Mouse (Mus musculus) heart, embryonic 14.5 days (tissue): ENCODE measurements around the gene Coq3. TPM values are rescaled to one million over a fixed set of nuclear protein-coding genes. Genes with fewer than 3 reads are reported as not detected.

Experiments
- ATAC-seq: fragments of 200-750 bp; cut with Nextera tagmentation; 2 replicates; pipeline ENCODE4 v1.8.0; 2017; ENCODE audit warnings: low read depth, moderate TSS enrichment; ENCODE audit not compliant: insufficient number of reproducible peaks, insufficient read depth, low FRiP score
- H3K27ac ChIP-seq, 2 experiments: fragments of 200-500 bp in 1 of 2; fragments of 300-500 bp in 1 of 2; sonication (generic) in 1 of 2; replicated peaks in 1 of 2; 2 replicates each; pipeline ENCODE4 v1.5.1; 2012 to 2014; ENCODE audit warnings: low read depth in 2 of 2, low read length in 2 of 2, control low read depth in 1 of 2, mild to moderate bottlenecking in 1 of 2, mixed read lengths in 1 of 2; ENCODE audit not compliant: control insufficient read depth in 1 of 2, insufficient read depth in 1 of 2
- H3K27me3 ChIP-seq: fragments of 300-500 bp; sonication (generic); 2 replicates; pipeline ENCODE4 v1.6.1; 2014; ENCODE audit warnings: mild to moderate bottlenecking, low read length, control low read depth; ENCODE audit not compliant: control insufficient read depth, insufficient read depth
- H3K36me3 ChIP-seq: fragments of 300-500 bp; sonication (generic); 2 replicates; pipeline ENCODE4 v1.6.1; 2014; ENCODE audit warnings: mild to moderate bottlenecking, control low read depth, low read length, mixed read lengths; ENCODE audit not compliant: control insufficient read depth, insufficient read depth
- H3K4me1 ChIP-seq, 2 experiments: fragments of 200-500 bp in 1 of 2; fragments of 300-500 bp in 1 of 2; sonication (generic) in 1 of 2; 2 replicates each; pipeline ENCODE4 v1.6.1; 2012 to 2014; ENCODE audit warnings: low read length in 2 of 2, control low read depth in 1 of 2, mixed read lengths in 1 of 2; ENCODE audit not compliant: control insufficient read depth in 2 of 2, insufficient read depth in 2 of 2
- H3K4me2 ChIP-seq: fragments of 300-500 bp; sonication (generic); 2 replicates; pipeline ENCODE4 v1.6.1; 2014; ENCODE audit warnings: mild to moderate bottlenecking, low read length
- H3K4me3 ChIP-seq, 2 experiments: fragments of 200-500 bp in 1 of 2; fragments of 300-500 bp in 1 of 2; sonication (generic) in 1 of 2; 2 replicates each; pipeline ENCODE4 v1.5.1; 2012 to 2014; ENCODE audit warnings: low read length in 2 of 2, mild to moderate bottlenecking in 2 of 2, control low read depth in 1 of 2, low read depth in 1 of 2, moderate library complexity in 1 of 2; ENCODE audit not compliant: control insufficient read depth in 1 of 2, insufficient read depth in 1 of 2
- H3K9ac ChIP-seq: fragments of 300-500 bp; sonication (generic); 2 replicates; pipeline ENCODE4 v1.6.1; 2014; ENCODE audit warnings: mild to moderate bottlenecking, low read length
- H3K9me3 ChIP-seq: fragments of 300-500 bp; sonication (generic); 2 replicates; pipeline ENCODE4 v1.6.1; 2016; ENCODE audit warnings: low read length, control low read depth; ENCODE audit not compliant: control insufficient read depth
- WGBS: fragments of 180-500 bp; shearing (Covaris S2); extraction: QIAGEN DNeasy Blood & Tissue Kit; methylation state at CpG from one replicate; pipeline ENCODE4 v1.1.7; 2014; 5-methylcytosine and 5-hydroxymethylcytosine counted together
- polyA plus RNA-seq: library from polyadenylated mRNA; unstranded; fragments of >200 nt; fragmentation: Nextera tagmentation; extraction: Ambion mirVana; gene quantifications from 2 replicates; pipeline ENCODE4 v1.2.1, GENCODE M21; 2014

Gene Coq3
- polyA plus RNA-seq, 1 experiment from 2014 or later = 21.0 TPM

GRCm38 (mm10) chr4:21882806-21883205 is 3.3 kb downstream of the Coq3 start:
- 91% methylated on average over 6 of the region's 6 CpGs for WGBS
- no peak overlapping the region for H3K4me2 ChIP-seq
- H3K36me3 ChIP-seq = 0 out of 2 replicates have a peak, but pooled peaks cover 3% of the 10 kb centered on the region
- peaks cover 0 to 9% of the 10 kb centered on the region in 2 experiments; a peak in 1 of 4 replicates for H3K4me1 ChIP-seq
- ATAC-seq = no peak
- no peak overlapping the region for H3K9ac ChIP-seq
- H3K27ac ChIP-seq = no peak overlapping the region
- H3K27me3 ChIP-seq = no peaks in the 10 kb centered on the region
- no peak overlapping the region for H3K4me3 ChIP-seq
- no peaks in the 10 kb centered on the region for H3K9me3 ChIP-seq

- no peak overlapping the region for H3K27ac ChIP-seq
- 74% methylated on average over 8 of the region's 8 CpGs for WGBS
- H3K4me2 ChIP-seq = no peak overlapping the region
- no peak overlapping the region for H3K9ac ChIP-seq
- H3K4me1 ChIP-seq = no peaks in the 10 kb centered on the region
- H3K27me3 ChIP-seq = no peaks in the 10 kb centered on the region
- no peak overlapping the region for H3K4me3 ChIP-seq
- ATAC-seq = no peak
- no peaks in the 10 kb centered on the region for H3K9me3 ChIP-seq
- no peaks in the 10 kb centered on the region for H3K36me3 ChIP-seq
Observed at GRCm38 (mm10) chr4:21885831-21886230, 6.4 kb downstream of the Coq3 start.

- Histone ChIP-seq H3K4me2 (peak within 1 kb of the TSS; percentile 87), H3K36me3 (no peaks in the 10 kb centered on the region), H3K9ac (peak within 1 kb of the TSS; percentile 84), H3K4me3 (peak within 1 kb of the TSS; percentile 69 to 79), H3K27me3 (no peaks in the 10 kb centered on the region), H3K27ac (peak within 1 kb of the TSS in 1 of 2 experiments; percentile 62; a peak in 3 of 4 replicates), H3K9me3 (no peaks in the 10 kb centered on the region), H3K4me1 (peaks cover 0 to 4% of the 10 kb centered on the region in 2 experiments; a peak in 1 of 4 replicates)
- peak; percentile 79 for ATAC-seq
- WGBS = under 1% methylated on average over 47 of the region's 83 CpGs
Observed at GRCm38 (mm10) chr4:21930971-21931771, 51.7 kb downstream of the Coq3 start, which contains the start of gene Faxc. Gene Faxc, plus strand, starts transcription at chr4:21931329.

- Histone ChIP-seq H3K4me1 (peaks cover 0 to 4% of the 10 kb centered on the region in 2 experiments; a peak in 1 of 4 replicates), H3K27me3 (no peaks in the 10 kb centered on the region), H3K9ac (peak overlapping the region; percentile 84), H3K36me3 (0 out of 2 replicates have a peak, but pooled peaks cover under 1% of the 10 kb centered on the region), H3K27ac (peak overlapping the region in 1 of 2 experiments; percentile 62; a peak in 1 of 4 replicates), H3K9me3 (no peaks in the 10 kb centered on the region), H3K4me3 (peak overlapping the region; percentile 69 to 79), H3K4me2 (peak overlapping the region; percentile 87)
- WGBS = 17% methylated on average over 23 of the region's 23 CpGs
- 0 out of 2 replicates have a peak, but pooled peaks have one; percentile 20 for ATAC-seq
Observed at GRCm38 (mm10) chr4:21931772-21932630, 52.5 kb downstream of the Coq3 start.

- H3K9ac ChIP-seq = no peak overlapping the region
- H3K4me2 ChIP-seq = no peak overlapping the region
- 85% methylated on average over 2 of the region's 2 CpGs for WGBS
- peaks cover 0 to 4% of the 10 kb centered on the region in 2 experiments; a peak in 1 of 4 replicates for H3K4me1 ChIP-seq
- ATAC-seq = no peak
- H3K36me3 ChIP-seq = 0 out of 2 replicates have a peak, but pooled peaks cover 3% of the 10 kb centered on the region
- H3K27ac ChIP-seq = no peak overlapping the region
- no peaks in the 10 kb centered on the region for H3K27me3 ChIP-seq
- no peak overlapping the region for H3K4me3 ChIP-seq
- no peaks in the 10 kb centered on the region for H3K9me3 ChIP-seq
Observed at GRCm38 (mm10) chr4:21935378-21935777, 55.9 kb downstream of the Coq3 start.

GRCm38 (mm10) chr4:21936424-21936823 is 57.0 kb downstream of the Coq3 start:
- Histone ChIP-seq H3K9ac (no peak overlapping the region), H3K4me2 (no peak overlapping the region), H3K36me3 (0 out of 2 replicates have a peak, but pooled peaks cover 3% of the 10 kb centered on the region), H3K27ac (no peak overlapping the region), H3K27me3 (no peaks in the 10 kb centered on the region), H3K9me3 (no peaks in the 10 kb centered on the region), H3K4me3 (no peak overlapping the region), H3K4me1 (0 out of 4 replicates have a peak, but pooled peaks cover 0 to 4% of the 10 kb centered on the region in 2 experiments)
- no peak for ATAC-seq
- 88% methylated on average over 9 of the region's 9 CpGs for WGBS

- 81% methylated on average over 8 of the region's 8 CpGs for WGBS
- Histone ChIP-seq H3K27ac (no peak overlapping the region), H3K4me3 (no peak overlapping the region), H3K9ac (no peak overlapping the region), H3K9me3 (no peaks in the 10 kb centered on the region), H3K4me1 (no peaks in the 10 kb centered on the region), H3K36me3 (0 out of 2 replicates have a peak, but pooled peaks cover 3% of the 10 kb centered on the region), H3K27me3 (no peaks in the 10 kb centered on the region), H3K4me2 (no peak overlapping the region)
- ATAC-seq = no peak
Observed at GRCm38 (mm10) chr4:21937890-21938289, 58.4 kb downstream of the Coq3 start.
